Mouse (Mus musculus) regulatory T cell (primary cell): ENCODE data around the gene Dennd4c.
"Not testable (repeated sequence)": the region's sequence is repeated elsewhere in the genome, so short reads cannot be mapped to it uniquely, and the experiment has no call there.

Experiments
- in situ Hi-C: fragments of 300-600 bp; cut with MboI, MseI; formaldehyde crosslinking; loops from one replicate; pipeline ENCODE4 v1.15.1; 2025; ENCODE audit warnings: high pct_unique_total_duplicates

The Dennd4c gene

DNA sequence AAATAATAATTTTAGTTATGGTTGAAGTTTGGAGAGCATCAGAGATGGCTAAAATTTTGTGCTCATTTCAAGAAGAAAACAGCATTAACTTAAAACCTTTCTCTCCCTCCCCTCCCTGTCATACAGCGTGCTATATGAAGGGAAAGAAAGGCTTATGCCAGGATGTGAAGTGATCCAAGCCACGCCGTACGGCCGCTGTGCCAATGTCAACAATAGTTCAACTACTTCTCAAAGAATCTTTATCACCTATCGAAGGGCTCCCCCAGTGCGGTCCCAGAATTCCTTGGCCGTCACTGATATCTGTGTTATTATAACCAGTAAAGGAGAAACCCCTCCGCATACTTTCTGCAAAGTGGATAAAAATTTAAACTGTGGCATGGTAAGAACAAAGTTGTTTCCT lies 29.2 kb downstream of the Dennd4c start:
- in situ Hi-C loops: no loop called here

DNA sequence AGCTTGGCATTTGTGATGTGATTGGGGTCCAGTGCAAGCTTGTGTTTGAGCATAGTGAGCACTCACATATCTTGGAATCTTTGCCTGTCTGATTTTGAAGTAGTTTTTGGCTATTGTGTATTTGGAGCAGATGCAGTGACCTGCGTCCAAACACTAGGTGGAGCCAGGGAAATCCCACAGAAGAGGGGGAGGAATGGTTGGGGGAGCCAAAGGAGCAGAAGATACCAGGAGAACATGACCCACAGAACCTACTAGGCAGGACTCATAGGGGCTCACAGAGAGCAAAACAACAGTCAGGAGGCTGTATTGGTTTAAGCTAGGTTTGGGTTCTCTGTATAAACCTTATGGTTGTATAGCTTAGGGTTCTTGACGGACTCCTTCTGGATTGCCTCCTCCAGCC lies 62.2 kb downstream of the Dennd4c start:
- in situ Hi-C loops: no loop called here

GRCm38 (mm10) chr4:86814850-86815249 lies 66.5 kb downstream of the Dennd4c start:
- in situ Hi-C loops: no loop called here

DNA sequence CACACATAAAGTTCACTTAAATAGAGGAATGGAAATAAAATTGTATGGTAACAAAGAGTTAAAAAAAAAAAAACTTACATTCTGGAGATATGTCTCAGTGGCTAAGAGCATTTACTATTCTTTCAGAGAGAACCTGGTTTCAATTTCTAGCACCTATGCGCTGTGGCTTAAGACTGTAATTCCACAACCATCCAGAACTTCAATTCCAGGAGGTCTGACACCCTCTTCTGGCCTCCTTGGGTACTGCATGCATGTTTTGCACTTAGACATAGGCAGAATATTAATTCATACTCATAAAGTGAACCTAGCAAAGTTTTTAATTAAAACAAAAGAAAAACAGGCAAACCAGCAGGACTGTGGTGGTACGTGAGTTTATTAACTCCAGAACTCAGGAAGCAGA lies 74.8 kb downstream of the Dennd4c start:
- in situ Hi-C loops: no loop called here

DNA sequence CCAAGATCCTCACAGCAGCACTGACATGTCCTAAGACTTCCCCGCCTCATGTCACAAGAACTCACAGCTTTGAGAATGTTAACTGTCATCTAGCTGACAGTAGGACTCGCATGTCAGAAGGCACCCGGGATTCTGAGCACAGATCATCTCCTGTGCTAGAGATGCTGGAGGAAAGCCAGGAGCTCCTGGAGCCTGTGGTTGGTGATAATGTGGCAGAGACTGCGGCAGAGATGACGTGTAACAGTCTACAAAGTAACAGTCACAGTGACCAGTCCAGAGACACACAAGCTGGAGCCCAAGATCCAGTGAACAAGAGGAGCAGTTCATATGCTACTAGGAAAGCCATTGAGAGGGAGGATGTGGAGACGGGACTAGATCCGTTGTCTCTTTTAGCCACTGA lies 76.8 kb downstream of the Dennd4c start:
- in situ Hi-C loops: no loop called here

GRCm38 (mm10) chr4:86831896-86832295 lies 83.5 kb downstream of the Dennd4c start:
- in situ Hi-C loops: no loop called here

DNA sequence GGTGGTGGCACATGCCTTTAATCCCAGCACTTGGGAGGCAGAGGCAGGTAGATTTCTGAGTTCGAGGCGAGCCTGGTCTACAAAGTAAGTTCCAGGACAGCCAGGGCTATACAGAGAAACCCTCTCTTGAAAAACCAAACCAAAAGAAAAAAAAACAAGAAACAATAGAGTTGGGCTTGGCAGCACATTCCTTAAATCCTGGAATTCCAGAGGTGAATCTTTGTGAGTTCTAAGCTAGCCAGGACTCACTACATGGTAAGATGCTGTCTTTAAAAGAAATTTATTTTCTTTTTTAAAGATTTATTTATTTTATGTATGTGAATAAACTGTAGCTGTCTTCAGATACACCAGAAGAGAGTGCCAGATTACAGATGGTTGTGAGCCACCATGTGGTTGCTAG lies 92.8 kb downstream of the Dennd4c start:
- in situ Hi-C loops: not testable (repeated sequence)

DNA sequence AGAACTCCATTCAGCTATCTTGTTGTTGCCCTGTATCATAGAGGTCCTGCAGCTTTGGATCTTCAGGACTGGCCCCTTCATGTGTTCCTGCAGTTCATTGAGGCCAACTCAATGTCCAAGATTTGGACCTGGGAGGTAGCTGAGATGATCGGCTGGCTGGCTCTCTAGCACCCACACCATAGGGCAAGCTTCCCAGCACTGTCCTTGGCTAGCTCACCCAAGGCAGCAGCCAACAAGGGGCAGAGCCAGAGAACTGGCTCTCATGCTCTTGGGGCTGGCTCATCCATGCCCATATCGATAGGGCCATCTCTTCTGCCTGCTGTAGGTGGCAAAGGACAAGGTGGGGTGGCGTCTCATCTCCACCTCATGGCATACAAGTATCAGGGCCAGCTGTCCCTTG lies 97.0 kb downstream of the Dennd4c start:
- in situ Hi-C loops: no loop called here

DNA sequence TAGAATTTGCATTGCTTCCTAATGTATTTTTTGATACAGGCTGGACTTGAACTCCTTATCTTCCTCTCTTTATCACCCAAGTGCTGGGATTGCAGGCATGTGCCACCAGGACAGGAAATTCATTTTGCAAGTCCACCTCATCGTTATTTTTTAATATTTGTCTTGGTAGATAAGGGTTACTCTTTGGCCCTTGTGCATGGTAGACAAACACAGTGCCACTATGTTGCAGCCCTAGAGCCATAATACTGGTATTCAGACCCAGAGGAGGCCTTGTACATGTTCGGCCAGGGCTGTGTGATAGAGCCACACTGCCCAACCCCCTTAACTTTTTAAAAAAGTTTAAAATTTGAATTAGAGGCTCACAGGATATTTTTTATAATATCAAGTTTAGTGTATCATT lies 98.9 kb downstream of the Dennd4c start:
- in situ Hi-C loops: no loop called here

DNA sequence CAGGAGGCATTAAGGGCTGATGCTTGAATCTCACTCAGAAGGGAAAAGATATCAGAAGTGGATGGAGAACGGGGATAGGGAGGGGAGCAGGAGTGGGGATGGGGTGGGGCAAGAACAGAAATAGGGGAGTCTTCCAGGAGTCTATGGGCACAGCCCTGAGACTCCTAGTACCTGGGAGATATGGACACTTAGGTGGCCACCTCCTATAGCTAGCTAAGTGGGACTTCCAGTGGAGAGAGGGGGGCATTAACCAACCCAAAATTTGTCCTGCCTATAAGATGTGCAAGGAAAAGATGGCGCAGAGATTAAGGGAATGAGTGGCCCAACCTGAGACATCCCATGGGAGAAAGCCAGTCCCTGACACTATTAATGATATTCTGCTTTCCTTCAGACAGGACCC lies 103.0 kb downstream of the Dennd4c start:
- in situ Hi-C loops: loop anchor here (10.0 kb wide), 1 partner anchor 277 kb away; the partner anchor contains the start of gene Rraga

- in situ Hi-C loops: loop anchor here (10.0 kb wide), 1 partner anchor 277 kb away; the partner anchor contains the start of gene Rraga
Measured at GRCm38 (mm10) chr4:86852018-86852417, 103.7 kb downstream of the Dennd4c start.

- in situ Hi-C loops: loop anchor here (10.0 kb wide), 1 partner anchor 278 kb away; the partner anchor contains the start of gene Rraga
Measured at GRCm38 (mm10) chr4:86852813-86853590, 104.6 kb downstream of the Dennd4c start.

DNA sequence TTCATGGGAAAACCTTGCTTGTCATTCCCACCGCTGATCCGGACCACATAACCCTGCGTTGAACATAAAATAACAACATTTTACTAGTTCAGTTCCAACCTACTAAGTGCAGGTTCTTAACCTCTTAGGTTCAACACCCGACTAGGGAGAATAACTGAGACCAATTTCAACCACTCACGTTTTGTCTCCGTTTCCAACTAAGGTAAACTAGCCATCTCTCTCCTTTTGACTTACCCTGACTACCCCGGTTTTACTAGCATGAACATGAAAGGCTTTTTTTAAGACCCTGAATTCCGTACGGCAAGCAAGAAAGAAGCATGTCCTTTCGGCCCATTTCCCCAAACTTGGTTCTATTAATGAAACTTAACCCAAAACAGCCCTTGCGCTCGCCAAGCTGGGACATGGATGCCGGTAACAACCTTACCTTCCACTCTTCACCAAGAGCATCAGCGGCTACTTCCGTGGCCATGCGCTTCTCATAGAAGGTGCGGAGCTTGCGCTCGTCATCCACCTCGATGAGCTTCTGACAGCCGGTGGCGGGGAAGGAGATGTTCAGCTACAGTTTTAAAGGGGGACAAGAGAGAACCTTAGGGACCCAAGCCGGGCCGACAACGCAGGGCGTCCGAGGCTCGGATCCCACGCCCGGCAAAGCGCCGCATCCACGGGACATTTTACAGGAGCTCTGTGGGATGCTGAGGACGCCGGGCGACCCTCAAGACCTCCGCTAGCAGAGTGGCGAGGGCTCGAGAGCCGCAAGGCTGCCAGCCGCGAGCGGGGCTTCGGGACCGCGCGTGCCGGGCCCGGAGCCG lies 108.2 kb downstream of the Dennd4c start:
- in situ Hi-C loops: loop anchor here (10.0 kb wide), 1 partner anchor 282 kb away; the partner anchor contains the start of gene Rraga

GRCm38 (mm10) chr4:86857113-86858069 lies 109.0 kb downstream of the Dennd4c start, which contains the start of gene Rps6:
TSS of gene Rps6 (minus strand) at chr4:86857412.
- in situ Hi-C loops: loop anchor here (10.0 kb wide), 1 partner anchor 283 kb away; the partner anchor contains the start of gene Rraga

DNA sequence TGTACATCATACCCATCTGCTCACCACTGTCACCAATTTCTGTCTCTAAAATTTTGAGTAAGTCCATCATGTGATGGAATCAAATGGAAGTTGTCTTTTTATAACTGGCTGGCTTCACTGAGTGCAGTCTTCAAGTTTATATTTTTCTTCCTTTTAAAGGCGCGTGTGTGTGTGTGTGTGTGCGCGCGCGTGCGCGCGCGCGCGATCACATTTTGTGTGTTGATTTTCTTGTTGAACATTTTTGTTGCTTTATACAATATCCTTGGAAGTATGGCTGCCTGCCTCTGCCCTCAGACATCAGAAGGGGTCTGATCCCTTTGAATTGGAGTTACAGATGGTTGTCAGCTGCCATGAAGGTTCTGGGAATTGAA lies 109.7 kb downstream of the Dennd4c start:
- in situ Hi-C loops: loop anchor here (10.0 kb wide), 1 partner anchor 283 kb away; the partner anchor contains the start of gene Rraga

- in situ Hi-C loops: no loop called here
Measured at GRCm38 (mm10) chr4:86864087-86864486, 115.7 kb downstream of the Dennd4c start.

GRCm38 (mm10) chr4:86871988-86872387 lies 123.6 kb downstream of the Dennd4c start:
- in situ Hi-C loops: no loop called here

GRCm38 (mm10) chr4:86873072-86873471 lies 124.7 kb downstream of the Dennd4c start:
- in situ Hi-C loops: no loop called here

- in situ Hi-C loops: no loop called here
Measured at GRCm38 (mm10) chr4:86874146-86874847, 125.9 kb downstream of the Dennd4c start, which contains the start of gene Acer2. TSS of gene Acer2 (plus strand) at chr4:86874396.

DNA sequence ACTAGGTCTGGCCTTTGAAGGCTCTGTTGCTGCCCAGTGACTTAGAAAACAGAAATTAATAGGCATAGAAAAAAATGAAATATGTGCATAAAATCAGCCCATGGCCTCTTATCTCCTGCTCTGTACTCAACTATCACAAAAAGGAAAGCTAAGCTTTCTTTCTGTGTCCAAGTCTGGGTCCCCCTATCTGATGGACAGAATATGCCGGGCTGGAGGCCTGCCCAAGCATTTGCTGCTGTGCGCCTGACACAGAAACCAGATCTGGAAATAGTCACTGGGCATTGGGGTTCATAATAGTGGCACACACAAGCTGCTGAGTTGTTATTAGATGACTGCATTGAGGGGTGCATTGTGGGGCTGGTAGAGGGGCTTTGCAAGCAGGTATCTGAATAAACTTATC lies 131.1 kb downstream of the Dennd4c start:
- in situ Hi-C loops: no loop called here

DNA sequence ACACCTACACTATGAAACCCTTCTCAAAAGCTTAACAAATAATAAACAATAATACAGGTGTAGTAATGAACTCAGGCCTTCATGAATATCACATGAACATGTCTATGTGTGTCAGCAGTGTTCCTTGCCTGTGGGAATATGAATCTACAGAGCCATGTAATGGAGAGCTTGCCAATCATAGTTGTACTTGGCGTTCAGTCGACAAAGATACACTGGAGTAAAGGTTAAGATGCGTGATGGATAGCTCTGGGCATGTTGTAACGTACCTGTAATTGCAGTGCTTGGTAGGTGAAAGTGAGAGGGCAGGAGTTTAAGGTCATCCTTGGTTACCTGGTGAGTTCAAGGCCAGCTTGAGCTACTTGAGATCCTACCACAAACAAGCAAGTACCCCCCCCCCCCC lies 132.8 kb downstream of the Dennd4c start:
- in situ Hi-C loops: no loop called here
